Mouse (Mus musculus): ENCODE measurements around the gene Cdyl2.

GRCm38 (mm10) chr8:116635261-116635660 is 97.5 kb downstream of the Cdyl2 start:
- TF ChIP-seq TAL1 (conservative IDR thresholded peaks at IDR 0.05; ENCODE audit: low read depth, low read length) (no peak), CTCF (IDR thresholded peaks at IDR 0.05; ENCODE audit: low read depth, low read length) (no peak), POLR2AphosphoS5 (IDR thresholded peaks at IDR 0.05; ENCODE audit: insufficient replicate concordance, low read depth, low read length) (no peak), GATA1 (IDR thresholded peaks at IDR 0.05; ENCODE audit: borderline replicate concordance, low read length) (no peak), GATA2 (IDR thresholded peaks at IDR 0.05; ENCODE audit: borderline replicate concordance, low read depth, low read length) (no peak)
